Mouse (Mus musculus) lung, embryonic 16.5 days (tissue): Measurements from ENCODE around the gene Rdh11. TPM values are rescaled to one million over a fixed set of nuclear protein-coding genes. Genes with fewer than 3 reads are reported as not detected.

ENCODE experiments used
- ATAC-seq: fragments of 200-750 bp; cut with Nextera tagmentation; 2 replicates; pipeline ENCODE4 v1.8.0; 2017; ENCODE audit warnings: low read depth, mild to moderate bottlenecking, moderate library complexity
- H3K27ac ChIP-seq: fragments of 300-500 bp; sonication (generic); 2 replicates; pipeline ENCODE4 v1.5.1; 2014; ENCODE audit warnings: mild to moderate bottlenecking, control low read depth, low read length
- H3K27me3 ChIP-seq: fragments of 300-500 bp; sonication (generic); 2 replicates; pipeline ENCODE4 v1.6.1; 2014; ENCODE audit warnings: low read depth, low read length, mixed read lengths; ENCODE audit not compliant: control insufficient read depth, insufficient read depth
- H3K36me3 ChIP-seq: fragments of 300-500 bp; sonication (generic); 2 replicates; pipeline ENCODE4 v1.6.1; 2014; ENCODE audit warnings: low read length; ENCODE audit not compliant: control insufficient read depth, insufficient read depth
- H3K4me1 ChIP-seq: fragments of 300-500 bp; sonication (generic); replicated peaks from 2 replicates; pipeline ENCODE4 v1.6.1; 2014; ENCODE audit warnings: low read length, mixed read lengths; ENCODE audit not compliant: control insufficient read depth, insufficient read depth
- H3K4me2 ChIP-seq: fragments of 300-500 bp; sonication (generic); 2 replicates; pipeline ENCODE4 v1.6.1; 2014; ENCODE audit warnings: low read depth, low read length, control low read depth
- H3K4me3 ChIP-seq: fragments of 300-500 bp; sonication (generic); 2 replicates; pipeline ENCODE4 v1.5.1; 2014; ENCODE audit warnings: mild to moderate bottlenecking, low read length, control low read depth
- H3K9ac ChIP-seq: fragments of 300-500 bp; sonication (generic); 2 replicates; pipeline ENCODE4 v1.6.1; 2014; ENCODE audit warnings: low read length, control low read depth
- H3K9me3 ChIP-seq: fragments of 300-500 bp; sonication (generic); 2 replicates; pipeline ENCODE4 v1.6.1; 2016; ENCODE audit warnings: low read length; ENCODE audit not compliant: control insufficient read depth
- WGBS: fragments of 180-500 bp; shearing (Covaris S2); extraction: QIAGEN DNeasy Blood & Tissue Kit; methylation state at CpG from one replicate; pipeline ENCODE4 v1.1.7; 2014; 5-methylcytosine and 5-hydroxymethylcytosine counted together
- polyA plus RNA-seq: library from polyadenylated mRNA; unstranded; fragments of >200 nt; fragmentation: Nextera tagmentation; extraction: Ambion mirVana; gene quantifications from 2 replicates; pipeline ENCODE4 v1.2.1, GENCODE M21; 2015

Gene Rdh11
- 22.7 and 24.1 TPM in 2 replicates for polyA plus RNA-seq

DNA sequence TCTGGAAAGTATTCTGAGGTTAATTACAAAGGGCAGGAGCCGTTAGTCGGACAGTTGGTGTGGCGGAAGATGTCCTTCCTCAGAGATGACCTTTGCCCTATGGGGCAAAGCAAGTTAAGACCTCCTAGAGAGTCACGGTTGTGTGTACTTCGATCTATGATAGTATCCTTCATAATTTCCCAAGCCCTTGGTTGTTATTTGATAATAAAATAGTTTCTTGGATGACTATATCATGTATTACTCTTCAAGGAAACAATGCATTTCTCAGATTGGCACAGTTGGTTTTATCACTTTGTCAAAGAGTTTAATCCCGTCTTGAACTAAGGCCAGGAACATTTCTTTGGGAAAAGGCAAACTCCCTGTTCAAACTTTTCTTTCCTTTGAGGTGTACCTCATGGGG, at the start of gene Rdh11:
Gene Rdh11 (minus strand): TSS at position 101 of the 400 bp plus-strand sequence.
- Histone ChIP-seq H3K4me1 (peaks cover 9% of the 10 kb centered on the region; the same call in 1 of the 2 replicates), H3K4me2 (peak within 1 kb of the TSS; percentile 72), H3K4me3 (peak within 1 kb of the TSS; percentile 63), H3K27ac (peak within 1 kb of the TSS; percentile 3), H3K36me3 (no peaks in the 10 kb centered on the region), H3K9me3 (no peaks in the 10 kb centered on the region), H3K27me3 (no peaks in the 10 kb centered on the region), H3K9ac (peak within 1 kb of the TSS; percentile 70)
- 53% methylated on average over 6 of the region's 6 CpGs for WGBS
- ATAC-seq: no peak

- peaks cover 32% of the 10 kb centered on the region for H3K36me3 ChIP-seq
- ATAC-seq: no peak
Measured at GRCm38 (mm10) chr12:79235485-79236080, 43.5 kb upstream of the Rdh11 start.

DNA sequence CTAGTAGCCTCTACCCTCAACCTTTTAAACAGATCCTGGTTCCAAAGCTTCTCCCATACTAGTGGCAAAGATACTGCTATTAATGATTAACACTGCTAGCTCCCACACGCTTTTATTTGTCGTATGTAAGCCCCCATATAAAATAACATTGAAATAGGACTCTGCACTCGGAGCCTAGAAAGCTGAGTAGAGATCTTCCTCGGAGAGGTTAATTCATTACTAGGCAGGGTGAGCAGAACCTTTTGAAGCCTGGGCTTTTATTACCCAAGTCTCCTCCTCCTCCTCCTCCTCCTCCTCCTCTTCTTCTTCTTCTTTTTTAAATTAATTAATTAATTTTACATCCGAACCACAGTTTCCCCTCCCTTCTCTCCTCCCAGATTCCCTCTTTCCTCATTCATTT, 25.4 kb upstream of the Rdh11 start:
- H3K4me3 ChIP-seq: no peak overlapping the region
- H3K27me3 ChIP-seq: no peaks in the 10 kb centered on the region
- WGBS: 55% methylated on average over 5 of the region's 5 CpGs
- H3K4me1 ChIP-seq: no peaks in the 10 kb centered on the region
- H3K27ac ChIP-seq: no peak overlapping the region
- no peaks in the 10 kb centered on the region for H3K9me3 ChIP-seq
- H3K36me3 ChIP-seq: no peaks in the 10 kb centered on the region
- H3K4me2 ChIP-seq: no peak overlapping the region
- H3K9ac ChIP-seq: no peak overlapping the region
- ATAC-seq: no peak

More at GRCm38 (mm10) chr12:79235485-79236080, 43.5 kb upstream of the Rdh11 start:
- H3K4me1 ChIP-seq: no peaks in the 10 kb centered on the region
- no peaks in the 10 kb centered on the region for H3K27me3 ChIP-seq
- no peak overlapping the region for H3K4me3 ChIP-seq
- H3K27ac ChIP-seq: no peak overlapping the region
- H3K4me2 ChIP-seq: no peak overlapping the region
- no peak overlapping the region for H3K9ac ChIP-seq
- H3K9me3 ChIP-seq: no peaks in the 10 kb centered on the region
- WGBS: 86% methylated on average over 11 of the region's 11 CpGs

DNA sequence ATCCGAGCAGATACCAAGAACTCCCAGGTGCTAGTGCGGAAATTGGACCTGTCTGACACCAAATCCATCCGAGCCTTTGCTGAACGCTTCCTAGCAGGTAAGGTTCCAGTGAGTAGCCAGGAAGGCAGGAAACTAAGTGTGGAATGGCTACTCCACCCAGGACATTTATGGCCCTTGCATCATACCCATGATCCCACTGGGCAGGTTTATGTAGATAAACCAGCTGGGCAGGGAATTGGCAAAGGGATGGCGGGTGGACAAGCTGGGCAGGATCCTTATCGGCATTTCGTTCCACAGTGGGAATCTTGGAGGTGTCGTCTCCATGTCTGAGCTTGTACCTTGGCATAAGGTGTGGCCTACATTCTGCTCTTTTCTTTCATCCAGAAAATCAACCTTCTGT, 19.4 kb upstream of the Rdh11 start:
- Histone ChIP-seq H3K27ac (no peak overlapping the region), H3K4me2 (no peak overlapping the region), H3K4me3 (no peak overlapping the region), H3K27me3 (no peaks in the 10 kb centered on the region), H3K36me3 (no peaks in the 10 kb centered on the region), H3K9me3 (no peaks in the 10 kb centered on the region), H3K4me1 (peaks cover 6% of the 10 kb centered on the region; the same call in 1 of the 2 replicates), H3K9ac (no peak overlapping the region)
- ATAC-seq: no peak
- 78% methylated on average over 8 of the region's 8 CpGs for WGBS

- 3% methylated on average over 13 of the region's 13 CpGs for WGBS
- Histone ChIP-seq H3K36me3 (no peaks in the 10 kb centered on the region), H3K27me3 (no peaks in the 10 kb centered on the region), H3K4me3 (peak within 1 kb of the TSS; percentile 45), H3K4me2 (peak within 1 kb of the TSS; percentile 70), H3K9ac (peak within 1 kb of the TSS; percentile 55), H3K9me3 (no peaks in the 10 kb centered on the region), H3K27ac (no peak within 1 kb of the TSS), H3K4me1 (peaks cover 6% of the 10 kb centered on the region; the same call in 1 of the 2 replicates)
- peak; percentile 83 for ATAC-seq
Measured at GRCm38 (mm10) chr12:79208703-79209464, 16.8 kb upstream of the Rdh11 start, which contains the start of gene Rdh12. Gene Rdh12 (plus strand): TSS chr12:79208914.

- Histone ChIP-seq H3K4me3 (no peak overlapping the region), H3K36me3 (no peaks in the 10 kb centered on the region), H3K4me1 (no peaks in the 10 kb centered on the region), H3K27me3 (no peaks in the 10 kb centered on the region), H3K9me3 (no peaks in the 10 kb centered on the region), H3K9ac (no peak overlapping the region), H3K4me2 (no peak overlapping the region), H3K27ac (no peak overlapping the region)
- ATAC-seq: no peak
- 67% methylated on average over 3 of the region's 3 CpGs for WGBS
Measured at GRCm38 (mm10) chr12:79201882-79202281, 9.8 kb upstream of the Rdh11 start.

DNA sequence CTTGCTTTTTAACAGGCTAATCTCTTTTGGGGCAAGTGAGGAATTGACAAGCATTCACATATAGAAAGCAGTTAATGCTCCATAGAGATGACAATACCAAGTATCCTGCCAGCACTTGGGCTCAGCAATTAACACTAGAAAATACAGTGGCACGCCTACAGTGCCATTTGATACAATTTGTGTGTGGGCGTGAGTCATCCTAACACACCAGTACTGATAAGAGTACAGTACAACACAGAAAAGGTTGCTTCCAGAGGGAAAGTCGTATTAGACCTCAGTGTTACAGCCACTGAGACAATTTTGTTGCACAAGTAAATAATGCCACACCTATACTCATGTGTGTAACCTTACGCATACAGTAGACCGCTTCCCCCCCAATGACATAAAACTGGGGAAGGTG, 5.0 kb upstream of the Rdh11 start:
- Histone ChIP-seq H3K4me3 (no peak overlapping the region), H3K27me3 (no peaks in the 10 kb centered on the region), H3K4me1 (no peaks in the 10 kb centered on the region), H3K4me2 (no peak overlapping the region), H3K36me3 (no peaks in the 10 kb centered on the region), H3K9me3 (no peaks in the 10 kb centered on the region), H3K27ac (no peak overlapping the region), H3K9ac (no peak overlapping the region)
- 80% methylated on average over 5 of the region's 5 CpGs for WGBS
- no peak for ATAC-seq

GRCm38 (mm10) chr12:79193441-79193840, 1.3 kb upstream of the Rdh11 start:
- peaks cover 9% of the 10 kb centered on the region; the same call in 1 of the 2 replicates for H3K4me1 ChIP-seq
- ATAC-seq: 0 out of 2 replicates have a peak, but pooled peaks have one; percentile 22
- no peak overlapping the region for H3K4me2 ChIP-seq
- H3K9me3 ChIP-seq: no peaks in the 10 kb centered on the region
- no peak overlapping the region for H3K9ac ChIP-seq
- H3K27me3 ChIP-seq: no peaks in the 10 kb centered on the region
- 3% methylated on average over 3 of the region's 3 CpGs for WGBS
- H3K4me3 ChIP-seq: no peak overlapping the region
- no peaks in the 10 kb centered on the region for H3K36me3 ChIP-seq
- no peak overlapping the region for H3K27ac ChIP-seq

DNA sequence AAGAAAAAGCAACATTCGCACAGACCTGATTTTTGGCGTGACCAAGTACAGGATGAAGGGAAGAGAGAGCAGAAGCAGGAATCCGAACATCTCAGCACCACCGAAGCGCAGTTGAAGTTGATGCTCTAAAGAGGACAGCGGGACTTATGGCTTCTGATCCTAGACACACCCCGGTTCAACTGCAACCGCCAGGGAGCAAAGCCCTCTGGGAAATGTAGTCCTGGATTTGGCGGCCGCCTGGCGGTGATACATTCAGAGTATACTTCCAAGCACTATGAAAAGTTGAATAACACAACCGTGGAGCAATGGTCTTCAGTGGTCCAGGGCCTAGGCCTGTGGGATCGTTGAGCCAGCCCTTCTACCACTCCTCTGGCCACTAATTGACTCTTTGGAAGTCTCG, 392 bp downstream of the Rdh11 start:
- peak overlapping the region; percentile 3 for H3K27ac ChIP-seq
- H3K27me3 ChIP-seq: no peaks in the 10 kb centered on the region
- ATAC-seq: peak; percentile 90
- peak overlapping the region; percentile 70 for H3K9ac ChIP-seq
- H3K9me3 ChIP-seq: no peaks in the 10 kb centered on the region
- no peaks in the 10 kb centered on the region for H3K36me3 ChIP-seq
- 5% methylated on average over 14 of the region's 14 CpGs for WGBS
- peaks cover 9% of the 10 kb centered on the region; the same call in 1 of the 2 replicates for H3K4me1 ChIP-seq
- peak overlapping the region; percentile 63 for H3K4me3 ChIP-seq
- H3K4me2 ChIP-seq: peak overlapping the region; percentile 72
